Mouse (Mus musculus): ENCODE measurements around the gene 1190007I07Rik.

The 1190007I07Rik gene

GRCm38 (mm10) chr10:82622671-82623552 lies at the start of gene 1190007I07Rik:
1190007I07Rik (minus strand) TSS chr10:82623228.
- WGBS = under 1% methylated on average over 61 of the region's 61 CpGs

- WGBS = 79% methylated on average over 6 of the region's 6 CpGs
Observed at GRCm38 (mm10) chr10:82670205-82670604, 47.2 kb upstream of the 1190007I07Rik start.

GRCm38 (mm10) chr10:82666436-82667234 lies 43.6 kb upstream of the 1190007I07Rik start:
- 12% methylated on average over 22 of the region's 22 CpGs for WGBS

- WGBS = 48% methylated on average over 3 of the region's 3 CpGs
Observed at GRCm38 (mm10) chr10:82665951-82666350, 42.9 kb upstream of the 1190007I07Rik start.

GRCm38 (mm10) chr10:82663289-82663688 lies 40.3 kb upstream of the 1190007I07Rik start:
- WGBS = 78% methylated on average over 2 of the region's 2 CpGs

GRCm38 (mm10) chr10:82662267-82662990 lies 39.4 kb upstream of the 1190007I07Rik start:
- WGBS = 37% methylated on average over 14 of the region's 14 CpGs

GRCm38 (mm10) chr10:82661820-82662219 lies 38.8 kb upstream of the 1190007I07Rik start:
- 45% methylated on average over 8 of the region's 8 CpGs for WGBS

- 87% methylated on average over 3 of the region's 3 CpGs for WGBS
Observed at GRCm38 (mm10) chr10:82654581-82654980, 31.6 kb upstream of the 1190007I07Rik start.

GRCm38 (mm10) chr10:82652625-82653024 lies 29.6 kb upstream of the 1190007I07Rik start:
- 72% methylated on average over 5 of the region's 5 CpGs for WGBS

GRCm38 (mm10) chr10:82651221-82651620 lies 28.2 kb upstream of the 1190007I07Rik start:
- WGBS = 82% methylated on average over 5 of the region's 5 CpGs

GRCm38 (mm10) chr10:82647205-82647811 lies 24.3 kb upstream of the 1190007I07Rik start:
- 84% methylated on average over 17 of the region's 17 CpGs for WGBS

- WGBS = 89% methylated on average over 8 of the region's 8 CpGs
Observed at GRCm38 (mm10) chr10:82646083-82646482, 23.1 kb upstream of the 1190007I07Rik start.

GRCm38 (mm10) chr10:82641481-82641880 lies 18.5 kb upstream of the 1190007I07Rik start:
- 85% methylated on average over 9 of the region's 9 CpGs for WGBS

GRCm38 (mm10) chr10:82639032-82639698 lies 16.1 kb upstream of the 1190007I07Rik start:
- WGBS = 62% methylated on average over 8 of the region's 8 CpGs

- 94% methylated on average over 3 of the region's 3 CpGs for WGBS
Observed at GRCm38 (mm10) chr10:82636321-82636720, 13.3 kb upstream of the 1190007I07Rik start.

- WGBS = 72% methylated on average over 7 of the region's 7 CpGs
Observed at GRCm38 (mm10) chr10:82634348-82634747, 11.3 kb upstream of the 1190007I07Rik start.

- 82% methylated on average over 12 of the region's 12 CpGs for WGBS
Observed at GRCm38 (mm10) chr10:82632496-82633280, 9.7 kb upstream of the 1190007I07Rik start.

GRCm38 (mm10) chr10:82631133-82631532 lies 8.1 kb upstream of the 1190007I07Rik start:
- 51% methylated on average over 7 of the region's 7 CpGs for WGBS

GRCm38 (mm10) chr10:82630497-82630896 lies 7.5 kb upstream of the 1190007I07Rik start:
- WGBS = 12% methylated on average over 7 of the region's 7 CpGs
